Mouse (Mus musculus) brain, embryonic 18.5 days (tissue): ENCODE results near the gene Gm8362.
"Not testable (repeated sequence)": the region's sequence is repeated elsewhere in the genome, so short reads cannot be mapped to it uniquely, and the experiment has no call there.

Experiments
- DNase-seq: peaks from one replicate; pipeline ENCODE4 v3.0.0-alpha.2; 2012; ENCODE audit warnings: low read depth, low spot score

The Gm8362 gene

GRCm38 (mm10) chr14:6774311-6774710 is at the start of gene Gm8362:
Gene Gm8362 (minus strand): TSS chr14:6774411.
- DNase-seq: not testable (repeated sequence)

- DNase-seq: not testable (repeated sequence)
Observed at GRCm38 (mm10) chr14:6823297-6823696, 49.1 kb upstream of the Gm8362 start.

- not testable (repeated sequence) for DNase-seq
Observed at GRCm38 (mm10) chr14:6757231-6757536, 17.0 kb downstream of the Gm8362 start.

- not testable (repeated sequence) for DNase-seq
Observed at GRCm38 (mm10) chr14:6756384-6757230, 17.6 kb downstream of the Gm8362 start.

- not testable (repeated sequence) for DNase-seq
Observed at GRCm38 (mm10) chr14:6742232-6742631, 32.0 kb downstream of the Gm8362 start, which contains the start of gene Gm3636. Gene Gm3636 (minus strand): TSS chr14:6742332.

GRCm38 (mm10) chr14:6720151-6720550 is 54.1 kb downstream of the Gm8362 start, which contains the start of gene Gm8050:
Gene Gm8050 (minus strand): TSS chr14:6720251.
- not testable (repeated sequence) for DNase-seq
